Mouse (Mus musculus) stomach, embryonic 16.5 days (tissue): ENCODE measurements at regions not wholly inside any gene's neighbourhood (a gene's known extent, or its start where the extent isn't known, plus 50 kb on each side); places are given as distances from the start of the nearest gene placed in this dataset.

Source experiments
- ATAC-seq: fragments of 200-750 bp; cut with Nextera tagmentation; 2 replicates; pipeline ENCODE4 v1.8.0; 2017; ENCODE audit warnings: moderate number of reproducible peaks, moderate TSS enrichment; ENCODE audit not compliant: insufficient read depth, low FRiP score
- H3K27ac ChIP-seq: fragments of 300-500 bp; sonication (generic); 2 replicates; pipeline ENCODE4 v1.5.1; 2014; ENCODE audit warnings: low read length
- H3K27me3 ChIP-seq: fragments of 300-500 bp; sonication (generic); 2 replicates; pipeline ENCODE4 v1.6.1; 2014; ENCODE audit warnings: low read length, control low read depth, mixed read lengths; ENCODE audit not compliant: control insufficient read depth, insufficient read depth
- H3K36me3 ChIP-seq: fragments of 300-500 bp; sonication (generic); 2 replicates; pipeline ENCODE4 v1.6.1; 2014; ENCODE audit warnings: low read length; ENCODE audit not compliant: control insufficient read depth, insufficient read depth
- H3K4me1 ChIP-seq: fragments of 300-500 bp; sonication (generic); 2 replicates; pipeline ENCODE4 v1.6.1; 2014; ENCODE audit warnings: low read length, control low read depth, mixed read lengths; ENCODE audit not compliant: control insufficient read depth, insufficient read depth
- H3K4me2 ChIP-seq: fragments of 300-500 bp; sonication (generic); 2 replicates; pipeline ENCODE4 v1.6.1; 2014; ENCODE audit warnings: low read depth, low read length, mixed read lengths
- H3K4me3 ChIP-seq: fragments of 300-500 bp; sonication (generic); replicated peaks from 2 replicates; pipeline ENCODE4 v1.5.1; 2014; ENCODE audit warnings: mild to moderate bottlenecking, low read length
- H3K9ac ChIP-seq: fragments of 300-500 bp; sonication (generic); 2 replicates; pipeline ENCODE4 v1.6.1; 2014; ENCODE audit warnings: low read length
- H3K9me3 ChIP-seq: fragments of 300-500 bp; sonication (generic); replicated peaks from 2 replicates; pipeline ENCODE4 v1.6.1; 2016; ENCODE audit warnings: low read length, control low read depth; ENCODE audit not compliant: control insufficient read depth
- WGBS: fragments of 180-500 bp; shearing (Covaris S2); extraction: QIAGEN DNeasy Blood & Tissue Kit; methylation state at CpG from one replicate; pipeline ENCODE4 v1.1.7; 2014; 5-methylcytosine and 5-hydroxymethylcytosine counted together

DNA sequence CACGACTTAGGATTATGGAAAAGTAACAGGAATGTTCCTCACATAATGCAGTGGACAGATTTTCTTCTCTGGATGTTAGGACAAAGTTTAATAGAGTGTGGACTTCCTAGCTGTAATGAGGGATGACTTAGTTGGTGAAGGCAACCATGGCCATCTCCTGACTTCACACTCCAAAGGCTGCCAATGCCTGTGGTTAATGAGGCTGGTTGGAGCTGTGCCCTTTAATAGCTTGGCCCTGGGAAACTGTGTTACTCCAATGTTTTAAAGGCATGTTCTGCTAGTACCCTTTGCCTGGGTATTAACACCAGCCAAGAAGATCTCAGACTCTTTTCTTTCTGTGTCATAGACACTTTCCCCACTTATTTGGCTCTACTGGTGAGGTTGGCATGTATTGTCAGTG lies 378.9 kb downstream of the Fat4 start:
- H3K4me1 ChIP-seq, result no peaks in the 10 kb centered on the region
- no peak overlapping the region for H3K4me2 ChIP-seq
- no peak for ATAC-seq
- no peak overlapping the region for H3K4me3 ChIP-seq
- H3K27me3 ChIP-seq, result no peaks in the 10 kb centered on the region
- no peak overlapping the region for H3K9ac ChIP-seq
- 88% methylated on average over 1 of the region's 1 CpGs for WGBS
- no peak overlapping the region for H3K27ac ChIP-seq
- H3K9me3 ChIP-seq, result no peaks in the 10 kb centered on the region
- H3K36me3 ChIP-seq, result no peaks in the 10 kb centered on the region

DNA sequence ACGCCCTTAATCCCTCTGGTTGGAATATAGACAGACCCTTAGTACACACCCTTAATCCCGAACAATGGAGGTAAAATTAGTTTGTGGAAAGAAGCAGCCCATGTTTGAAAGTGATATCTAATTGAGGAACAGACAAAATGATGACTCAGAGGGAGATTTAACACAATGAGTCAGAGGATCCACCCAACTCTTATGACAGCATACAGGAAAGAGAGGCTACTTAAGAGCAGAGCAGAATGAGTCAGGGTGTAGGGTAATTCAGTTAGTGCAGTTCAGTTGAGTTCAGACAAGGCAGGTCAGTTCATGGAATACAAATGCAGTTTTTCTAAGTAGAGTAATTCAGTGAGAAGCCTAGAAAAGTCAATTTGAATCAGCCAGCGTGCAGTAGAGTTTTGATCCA lies 382.6 kb downstream of the Fat4 start:
- Histone ChIP-seq H3K4me3 (no peak overlapping the region), H3K36me3 (no peaks in the 10 kb centered on the region), H3K4me2 (no peak overlapping the region), H3K9ac (no peak overlapping the region), H3K9me3 (no peaks in the 10 kb centered on the region), H3K27ac (no peak overlapping the region), H3K4me1 (no peaks in the 10 kb centered on the region), H3K27me3 (no peaks in the 10 kb centered on the region)
- ATAC-seq, result no peak
- 82% methylated on average over 3 of the region's 3 CpGs for WGBS

DNA sequence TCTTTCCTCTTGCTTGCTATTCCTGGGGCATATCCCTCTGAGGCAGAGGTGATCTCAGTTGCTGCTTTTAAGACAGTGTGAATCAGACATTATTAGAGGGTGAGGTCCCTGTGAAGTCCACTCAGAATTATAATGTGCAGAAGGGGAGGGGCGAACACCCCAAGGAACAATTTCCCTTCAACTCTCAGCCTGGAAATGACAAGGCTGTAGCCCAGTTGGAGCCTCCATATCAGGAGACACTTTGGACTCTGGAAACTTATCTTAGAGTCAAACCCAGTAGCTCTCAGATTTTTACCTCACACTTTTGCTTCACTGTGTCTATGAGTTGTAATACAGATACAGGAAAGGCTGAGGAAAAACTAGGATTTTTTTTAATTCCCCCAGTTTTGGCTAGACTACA lies 385.9 kb downstream of the Fat4 start:
- Histone ChIP-seq H3K4me3 (no peak overlapping the region), H3K9ac (no peak overlapping the region), H3K4me2 (no peak overlapping the region), H3K9me3 (no peaks in the 10 kb centered on the region), H3K27me3 (no peaks in the 10 kb centered on the region), H3K36me3 (no peaks in the 10 kb centered on the region), H3K27ac (no peak overlapping the region), H3K4me1 (no peaks in the 10 kb centered on the region)
- WGBS, result 87% methylated on average over 1 of the region's 1 CpGs
- no peak for ATAC-seq

DNA sequence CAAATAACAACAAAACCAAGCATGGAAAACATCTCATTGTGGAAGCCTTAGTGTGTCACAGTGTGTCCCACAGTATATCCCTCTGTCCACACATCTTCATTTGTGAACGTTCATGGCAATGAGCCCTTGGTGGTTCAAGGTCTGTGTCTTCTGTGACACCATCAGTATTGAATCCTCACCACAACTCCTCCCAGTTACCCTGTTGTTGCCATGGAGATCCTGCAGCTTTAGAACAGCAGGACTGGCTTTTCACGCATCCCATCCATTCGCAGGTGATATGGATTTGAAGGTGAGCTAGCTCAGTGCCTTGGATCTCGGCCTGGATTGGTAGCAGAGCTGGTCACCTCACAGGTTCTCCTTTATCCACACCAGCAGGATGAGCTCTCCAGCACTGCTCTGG lies 390.2 kb downstream of the Fat4 start:
- ATAC-seq, result no peak
- H3K27me3 ChIP-seq, result no peaks in the 10 kb centered on the region
- no peak overlapping the region for H3K27ac ChIP-seq
- no peak overlapping the region for H3K9ac ChIP-seq
- H3K4me1 ChIP-seq, result no peaks in the 10 kb centered on the region
- H3K4me3 ChIP-seq, result no peak overlapping the region
- H3K4me2 ChIP-seq, result no peak overlapping the region
- 79% methylated on average over 4 of the region's 4 CpGs for WGBS
- H3K9me3 ChIP-seq, result no peaks in the 10 kb centered on the region
- no peaks in the 10 kb centered on the region for H3K36me3 ChIP-seq

DNA sequence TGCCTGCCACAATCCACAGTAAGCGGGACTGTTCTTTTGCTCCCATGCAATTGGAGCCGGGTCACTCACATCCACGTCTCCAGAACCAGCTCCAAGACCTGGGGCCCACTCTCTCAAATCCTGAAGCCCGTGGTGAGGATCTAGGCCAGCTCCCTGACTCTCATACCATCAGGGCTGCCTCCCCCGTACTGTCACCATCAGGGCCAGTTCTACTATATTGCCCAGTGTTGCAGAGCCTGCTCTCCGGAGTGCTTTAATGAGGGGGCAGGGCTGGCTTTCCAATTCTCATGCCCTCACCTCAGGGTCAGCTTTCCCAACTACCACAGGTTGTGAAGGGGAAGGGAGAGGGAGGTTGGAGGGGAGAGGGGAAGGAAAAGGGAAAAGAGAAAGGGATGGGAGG lies 390.6 kb downstream of the Fat4 start:
- Histone ChIP-seq H3K4me2 (no peak overlapping the region), H3K9me3 (no peaks in the 10 kb centered on the region), H3K4me1 (no peaks in the 10 kb centered on the region), H3K4me3 (no peak overlapping the region), H3K27ac (no peak overlapping the region), H3K27me3 (no peaks in the 10 kb centered on the region), H3K36me3 (no peaks in the 10 kb centered on the region), H3K9ac (no peak overlapping the region)
- WGBS, result 79% methylated on average over 6 of the region's 6 CpGs
- ATAC-seq, result no peak

DNA sequence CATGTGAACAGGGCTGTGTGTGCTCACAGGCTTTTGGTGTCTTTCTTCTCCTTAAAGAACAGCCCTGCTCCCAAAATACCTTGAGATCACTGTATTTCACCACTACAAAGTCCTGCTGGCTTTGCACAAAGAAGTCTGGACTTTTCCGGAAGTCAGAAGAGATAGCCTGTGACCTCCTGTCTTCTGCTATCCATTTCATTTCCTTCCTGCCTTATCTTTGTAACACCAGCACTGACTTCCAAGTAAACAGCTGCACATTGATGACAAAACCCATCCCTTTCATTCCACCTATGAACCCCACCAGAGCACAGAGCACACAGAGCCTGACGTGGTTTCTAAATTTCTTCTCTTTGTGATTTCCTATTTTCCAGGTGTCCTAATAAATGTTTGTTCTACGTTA lies 408.5 kb downstream of the Fat4 start:
- H3K27ac ChIP-seq, result no peak overlapping the region
- H3K27me3 ChIP-seq, result no peaks in the 10 kb centered on the region
- no peak overlapping the region for H3K9ac ChIP-seq
- WGBS, result 63% methylated on average over 3 of the region's 3 CpGs
- H3K4me3 ChIP-seq, result no peak overlapping the region
- H3K9me3 ChIP-seq, result no peaks in the 10 kb centered on the region
- H3K36me3 ChIP-seq, result no peaks in the 10 kb centered on the region
- no peak overlapping the region for H3K4me2 ChIP-seq
- no peak for ATAC-seq
- no peaks in the 10 kb centered on the region for H3K4me1 ChIP-seq

DNA sequence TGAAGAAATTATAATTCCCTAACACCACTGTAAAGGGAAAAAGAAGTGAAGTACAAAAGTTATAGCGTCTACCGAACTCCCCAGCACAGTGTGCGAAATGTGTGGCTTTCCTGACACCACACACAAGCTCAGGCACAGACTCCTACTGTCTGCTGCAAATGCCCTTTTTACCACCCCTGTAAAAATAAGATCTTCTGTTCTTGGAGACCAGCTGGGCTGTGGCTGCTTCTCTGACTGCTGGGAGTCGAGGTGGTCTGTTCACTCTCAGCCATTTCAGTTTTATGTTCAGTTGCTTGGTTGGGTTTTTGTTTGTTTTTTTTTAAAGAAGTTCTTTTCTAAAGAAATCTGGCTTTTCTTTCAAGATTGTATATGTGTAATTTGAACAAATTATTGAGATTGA lies 409.5 kb downstream of the Fat4 start:
- no peak for ATAC-seq

DNA sequence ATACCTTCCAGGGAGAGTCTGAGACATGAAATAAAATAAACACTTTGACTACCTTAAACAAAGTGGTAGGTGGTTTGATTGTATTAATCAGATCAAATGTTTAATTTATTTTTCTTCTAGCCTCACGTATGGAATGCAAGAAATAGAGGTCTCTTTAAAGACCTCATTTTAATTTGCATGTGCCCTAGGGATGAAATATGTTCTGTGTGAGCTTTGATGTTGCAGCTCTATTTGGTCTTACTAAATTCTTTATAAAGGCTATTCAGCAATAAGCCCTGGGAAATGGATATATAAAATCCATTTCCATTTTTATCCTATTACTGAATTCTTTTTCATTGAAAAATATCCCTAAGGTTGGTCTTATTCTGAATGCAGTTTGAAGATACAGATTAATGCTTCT lies 422.7 kb downstream of the Fat4 start:
- H3K4me2 ChIP-seq, result no peak overlapping the region

More for the DNA sequence above, 409.5 kb downstream of the Fat4 start:
- H3K27ac ChIP-seq, result no peak overlapping the region
- no peaks in the 10 kb centered on the region for H3K9me3 ChIP-seq
- no peaks in the 10 kb centered on the region for H3K4me1 ChIP-seq
- no peak overlapping the region for H3K9ac ChIP-seq
- no peak overlapping the region for H3K4me3 ChIP-seq
- no peaks in the 10 kb centered on the region for H3K27me3 ChIP-seq
- 71% methylated on average over 4 of the region's 4 CpGs for WGBS
- H3K4me2 ChIP-seq, result no peak overlapping the region
- no peaks in the 10 kb centered on the region for H3K36me3 ChIP-seq

DNA sequence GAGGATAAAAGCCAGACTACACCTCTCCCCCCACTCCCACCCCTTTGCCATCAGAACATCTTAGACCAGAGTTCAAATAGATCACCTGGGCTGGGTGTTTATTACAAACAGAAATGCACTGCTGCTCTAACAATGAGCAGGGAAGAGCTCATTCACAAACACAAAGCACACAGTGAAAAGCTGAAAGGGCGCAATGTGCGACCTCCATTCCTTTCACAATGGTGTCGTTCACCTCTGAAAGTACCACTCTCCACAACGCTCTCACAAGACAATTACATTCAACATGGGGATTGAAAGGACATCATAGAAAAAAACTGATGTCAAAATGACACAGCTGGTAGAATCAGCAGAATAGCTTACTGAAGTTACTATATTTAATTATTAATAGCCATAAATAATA lies 426.8 kb downstream of the Fat4 start:
- H3K4me2 ChIP-seq, result no peak overlapping the region
- 78% methylated on average over 4 of the region's 4 CpGs for WGBS
- no peak overlapping the region for H3K9ac ChIP-seq
- H3K4me1 ChIP-seq, result no peaks in the 10 kb centered on the region
- H3K27ac ChIP-seq, result no peak overlapping the region
- ATAC-seq, result no peak
- H3K36me3 ChIP-seq, result no peaks in the 10 kb centered on the region
- no peaks in the 10 kb centered on the region for H3K9me3 ChIP-seq
- no peaks in the 10 kb centered on the region; the same call in 1 of the 2 replicates for H3K27me3 ChIP-seq
- no peak overlapping the region for H3K4me3 ChIP-seq

More for the DNA sequence above, 422.7 kb downstream of the Fat4 start:
- Histone ChIP-seq H3K9me3 (no peaks in the 10 kb centered on the region), H3K9ac (no peak overlapping the region), H3K27ac (no peak overlapping the region), H3K4me3 (no peak overlapping the region), H3K27me3 (no peaks in the 10 kb centered on the region; the same call in 1 of the 2 replicates), H3K36me3 (no peaks in the 10 kb centered on the region), H3K4me1 (no peaks in the 10 kb centered on the region)
- 67% methylated on average over 1 of the region's 1 CpGs for WGBS
- ATAC-seq, result no peak

DNA sequence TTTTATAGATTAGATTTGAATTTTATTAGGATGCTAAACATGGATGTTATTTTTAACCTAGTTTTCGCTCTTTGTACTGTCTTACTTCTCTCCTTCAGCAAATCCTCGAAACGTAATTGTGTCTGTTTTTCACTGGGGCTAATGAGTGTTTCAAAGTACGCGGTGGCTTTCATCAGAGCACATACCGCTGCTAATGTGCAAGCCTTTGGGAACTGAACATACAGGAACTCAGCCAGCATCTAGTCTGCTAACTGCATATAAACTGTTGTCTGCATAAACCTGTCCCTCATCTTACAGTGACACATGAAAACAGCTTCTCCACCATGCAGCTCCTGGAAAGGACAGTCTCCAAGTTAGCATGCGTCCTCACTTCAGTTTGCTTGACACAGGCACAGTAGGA lies 434.1 kb downstream of the Fat4 start:
- Histone ChIP-seq H3K27ac (no peak overlapping the region), H3K4me1 (no peaks in the 10 kb centered on the region), H3K36me3 (no peaks in the 10 kb centered on the region), H3K9me3 (no peaks in the 10 kb centered on the region), H3K4me2 (no peak overlapping the region), H3K9ac (no peak overlapping the region), H3K27me3 (no peaks in the 10 kb centered on the region), H3K4me3 (no peak overlapping the region)
- WGBS, result 64% methylated on average over 7 of the region's 7 CpGs
- ATAC-seq, result no peak
